Comparison of ENCODE assay signal across 37 mouse cellular contexts in genomic region chr5:139374841-139375240, GRCm38 (mm10). TPM values are rescaled to one million over a fixed set of nuclear protein-coding genes. Genes with fewer than 3 reads are reported as not detected.
DNase-seq lines count a peak whose midpoint lies in the region; ATAC-seq and TF ChIP-seq lines count a peak whose summit lies in the region.
"Had no signal": no experiment of that assay in that cellular context is flagged by ENCODE, and none has a peak within 500 bp of the region (broad histone marks: within the 10 kb centered on the region; RNA-seq: fewer than 3 reads in every experiment).

No protein-coding gene starts in this region.

- no peak overlapping the region for H3K4me3 ChIP-seq in liver, adult 2 months (ENCODE audit: insufficient read depth, low read depth, low read length)
- no peak overlapping the region for H3K4me3 ChIP-seq in liver, postnatal 0 days (ENCODE audit: low read depth, low read length)
- no peak overlapping the region for H3K4me3 ChIP-seq in ES-E14 (ENCODE audit: insufficient read depth in 1 of 2, low read depth in 1 of 2, low read length in 2 of 2, poor library complexity in 1 of 2, severe bottlenecking in 1 of 2)
- no peak overlapping the region for H3K4me3 ChIP-seq in macrophage (ENCODE audit: inconsistent target)
- H3K4me3 ChIP-seq: forebrain, embryonic 13.5 days; heart, embryonic 10.5 days; heart, embryonic 15.5 days; hindbrain, embryonic 12.5 days; layer of hippocampus, adult 2 months; left cerebral cortex, adult 2 months; limb, embryonic 12.5 days; liver, embryonic 15.5 days had no signal

- TF ChIP-seq POLR2A in liver, adult 2 months (IDR thresholded peaks at IDR 0.05; ENCODE audit: extremely low read depth, insufficient read depth, low read length): no peak

- in situ Hi-C loops in ES-E14 (cut with MboI; ENCODE audit: low sequenced_read_pairs in 2 of 2, unreplicated experiment in 2 of 2): no loop called here

- no peak overlapping the region for H3K9ac ChIP-seq in liver, adult 2 months (ENCODE audit: low read depth, low read length)
- no peak overlapping the region for H3K9ac ChIP-seq in liver, postnatal 0 days (replicated peaks)
- H3K9ac ChIP-seq in ES-E14 (ENCODE audit: insufficient read depth, low read depth, low read length, poor library complexity, severe bottlenecking): no peak overlapping the region
- H3K9ac ChIP-seq: forebrain, embryonic 13.5 days; heart, embryonic 15.5 days; hindbrain, embryonic 12.5 days; limb, embryonic 12.5 days; liver, embryonic 15.5 days had no signal

- peaks cover 55% of the 10 kb centered on the region for H3K4me1 ChIP-seq in liver, adult 2 months (ENCODE audit: control insufficient read depth, insufficient read depth, low read length)
- peaks cover 75% of the 10 kb centered on the region for H3K4me1 ChIP-seq in liver, postnatal 0 days (ENCODE audit: insufficient read depth)
- peaks cover 5 to 25% of the 10 kb centered on the region in 2 experiments for H3K4me1 ChIP-seq in ES-E14 (ENCODE audit: control insufficient read depth in 2 of 2, insufficient read depth in 2 of 2, low read length in 2 of 2, poor library complexity in 1 of 2)

- WGBS in liver, adult 2 months: 31% methylated on average over 2 of the region's 2 CpGs
- 90% methylated on average over 2 of the region's 2 CpGs for WGBS in liver, postnatal 0 days (ENCODE audit: insufficient replicate concordance)
- WGBS in macrophage (ENCODE audit: missing documents): 100% methylated on average over 2 of the region's 2 CpGs

- peak; percentile 72 for DNase-seq in liver, adult 2 months (ENCODE audit: extremely low read depth, low read depth, low spot score)
- DNase-seq in liver, postnatal 0 days: no peak
- DNase-seq in ES-E14 (ENCODE audit: low read depth, low spot score): no peak
- DNase-seq in ZHBTc4 (ENCODE audit: low read depth, low spot score): peak; percentile 42
- DNase-seq in spleen, postnatal 4 days (ENCODE audit: low spot score in 2 of 2): no peak
- no peak for DNase-seq in gastrocnemius, postnatal 4 days (ENCODE audit: low spot score in 2 of 2)
- DNase-seq: adrenal gland, adult 2 months; adrenal gland, postnatal 36 days; cerebellum, adult 8-10 months; cerebellum, postnatal 36 days; gastrocnemius, postnatal 14 days; heart, adult 11 months; kidney, postnatal 14 days; lung, postnatal 36 days; midbrain, embryonic 14.5 days; thymus, adult 2 months; thymus, postnatal 36 days had no signal

- no peak for TF ChIP-seq CTCF in liver, adult 2 months (IDR thresholded peaks at IDR 0.05; ENCODE audit: low read depth, low read length)
- no peak for TF ChIP-seq CTCF in liver, postnatal 0 days (IDR thresholded peaks at IDR 0.05; ENCODE audit: low read depth)

- no peaks in the 10 kb centered on the region for H3K36me3 ChIP-seq in liver, adult 2 months (ENCODE audit: control insufficient read depth, insufficient read depth, low read length)
- H3K36me3 ChIP-seq in liver, postnatal 0 days (replicated peaks; ENCODE audit: insufficient read depth, low read length): no peaks in the 10 kb centered on the region
- H3K36me3 ChIP-seq in ES-E14 (ENCODE audit: control insufficient read depth, insufficient read depth, low read length, poor library complexity, severe bottlenecking) (no peaks in the 10 kb centered on the region), macrophage (ENCODE audit: inconsistent target) (no peaks in the 10 kb centered on the region)
- H3K36me3 ChIP-seq: heart, embryonic 10.5 days; heart, embryonic 15.5 days; hindbrain, embryonic 12.5 days; limb, embryonic 12.5 days; liver, embryonic 15.5 days had no signal

- no peaks in the 10 kb centered on the region for H3K9me3 ChIP-seq in liver, postnatal 0 days (ENCODE audit: low read length)
- no peaks in the 10 kb centered on the region for H3K9me3 ChIP-seq in ES-E14 (ENCODE audit: control insufficient read depth, insufficient read depth, low read depth, low read length)
- H3K9me3 ChIP-seq: forebrain, embryonic 13.5 days; heart, embryonic 10.5 days; heart, embryonic 15.5 days; hindbrain, embryonic 12.5 days; limb, embryonic 12.5 days; liver, embryonic 15.5 days had no signal

- no peak for TF ChIP-seq EP300 in liver, postnatal 0 days (IDR thresholded peaks at IDR 0.05; ENCODE audit: low read depth)

- H3K27me3 ChIP-seq in liver, adult 2 months (ENCODE audit: control insufficient read depth, insufficient read depth, low read length): no peaks in the 10 kb centered on the region
- no peaks in the 10 kb centered on the region for H3K27me3 ChIP-seq in liver, postnatal 0 days (ENCODE audit: insufficient read depth, low read length)
- H3K27me3 ChIP-seq: CH12.LX; heart, embryonic 15.5 days; limb, embryonic 12.5 days; liver, embryonic 15.5 days had no signal

- H3K27ac ChIP-seq in liver, adult 2 months (replicated peaks; ENCODE audit: insufficient read depth, low read depth, low read length): peak overlapping the region; percentile 62
- no peak overlapping the region for H3K27ac ChIP-seq in liver, postnatal 0 days (ENCODE audit: low read depth)
- H3K27ac ChIP-seq in ES-E14 (ENCODE audit: insufficient read depth, low read depth, low read length, poor library complexity, severe bottlenecking) (no peak overlapping the region), macrophage (0 out of 2 replicates have a peak overlapping the region, but pooled peaks have one; percentile 71)
- H3K27ac ChIP-seq: forebrain, embryonic 13.5 days; heart, embryonic 15.5 days; hindbrain, embryonic 12.5 days; layer of hippocampus, adult 2 months; left cerebral cortex, adult 2 months; limb, embryonic 12.5 days had no signal

- H3K4me2 ChIP-seq in liver, postnatal 0 days (ENCODE audit: low read depth, low read length): no peak overlapping the region
- H3K4me2 ChIP-seq: forebrain, embryonic 13.5 days; heart, embryonic 15.5 days; hindbrain, embryonic 12.5 days; limb, embryonic 12.5 days; liver, embryonic 15.5 days had no signal

- peaks cover 3% of the 10 kb centered on the region; the same call in 1 of the 2 replicates for H3K79me2 ChIP-seq in liver, adult 2 months (ENCODE audit: control insufficient read depth, insufficient read depth, low read length)
- H3K79me2 ChIP-seq in macrophage (ENCODE audit: inconsistent target): peaks cover 54% of the 10 kb centered on the region

- ATAC-seq in liver, postnatal 0 days: no peak
- ATAC-seq: activated CD4-positive, CD25-positive, alpha-beta regulatory T cell, adult 4 months; forebrain, embryonic 13.5 days; intestine, postnatal 0 days had no signal

RNA-seq across cellular contexts. Expression of gene Gpr146, which starts 2.7 kb away (rescaled TPM):
- total RNA-seq in liver, adult 2 months (2014; rRNA removed): 36.5 and 57.1 TPM in 2 replicates
- 43.5 and 70.7 TPM in 2 replicates for polyA plus RNA-seq in liver, adult 2 months (2012; rRNA removed)
- polyA plus RNA-seq in liver, postnatal 0 days (2015; fragmentation: Nextera tagmentation; extraction: Ambion mirVana): 14.5 and 14.7 TPM in 2 replicates
- total RNA-seq in ES-E14 (2012; rRNA removed): 1.1 and 1.3 TPM in 2 replicates
- 10 to 100 TPM in 10 of 26 experiments, 1 to 10 TPM in 13, under 1 TPM in 3; 0.91 to 39.6 (median 5.6) TPM for total RNA-seq in macrophage (2018; cell fraction: chromatin; rRNA removed)
- 10 to 100 TPM in 20 of 26 experiments, 1 to 10 TPM in 6; 3.7 to 41.6 (median 20.4) TPM for total RNA-seq in macrophage (2018; cell fraction: cytosol; rRNA removed)
- 10 to 100 TPM in 19 of 26 experiments, 1 to 10 TPM in 7; 4.5 to 63.6 (median 13.4) TPM for total RNA-seq in macrophage (2018; cell fraction: nucleus; rRNA removed)
- 14.0 to 34.3 TPM (median 20.6 TPM) in 3 replicates for polyA plus RNA-seq in macrophage (2018)
- 10 to 100 TPM in 1 of 2 experiments, 1 to 10 TPM in 1; 8.8 to 10.2 TPM for total RNA-seq in gastrocnemius, postnatal 4 days (2021)

RNA-seq across cellular contexts. Expression of gene Cyp2w1, which starts 22.4 kb away (rescaled TPM):
- total RNA-seq in liver, adult 2 months (2014; rRNA removed): not detected in 2 replicates
- not detected in 2 replicates for polyA plus RNA-seq in liver, adult 2 months (2012; rRNA removed)
- polyA plus RNA-seq in liver, postnatal 0 days (2015; fragmentation: Nextera tagmentation; extraction: Ambion mirVana): not detected in 2 replicates
- total RNA-seq in ES-E14 (2012; rRNA removed): not detected in 2 replicates
- total RNA-seq in macrophage (2018; cell fraction: chromatin; rRNA removed): not detected
- not detected for total RNA-seq in macrophage (2018; cell fraction: cytosol; rRNA removed)
- total RNA-seq in macrophage (2018; cell fraction: nucleus; rRNA removed): not detected
- polyA plus RNA-seq in macrophage (2018): not detected in 3 replicates
- total RNA-seq in gastrocnemius, postnatal 4 days (2021): not detected
- total RNA-seq: adrenal gland, adult 2 months; adrenal gland, postnatal 36 days; CH12.LX; gastrocnemius, postnatal 14 days; heart, postnatal 25 days; layer of hippocampus, adult 2 months; layer of hippocampus, postnatal 14 days; left cerebral cortex, adult 2 months; left cerebral cortex, postnatal 25 days; MEL; monocyte, adult 5-6 weeks had no signal
- polyA plus RNA-seq: activated CD4-positive, CD25-positive, alpha-beta regulatory T cell, adult 4 months; adrenal gland, adult 2 months; C2C12; forebrain, embryonic 13.5 days; heart, embryonic 10.5 days; heart, embryonic 15.5 days; liver, embryonic 15.5 days; midbrain, embryonic 14.5 days; neural tube, embryonic 14.5 days; spleen, adult 2 months had no signal

RNA-seq across cellular contexts. Expression of gene Cox19, which starts 23.6 kb away (rescaled TPM):
- 23.6 and 25.2 TPM in 2 replicates for total RNA-seq in liver, adult 2 months (2014; rRNA removed)
- 82.4 and 86.1 TPM in 2 replicates for polyA plus RNA-seq in liver, adult 2 months (2012; rRNA removed)
- polyA plus RNA-seq in liver, postnatal 0 days (2015; fragmentation: Nextera tagmentation; extraction: Ambion mirVana): 34.4 and 37.1 TPM in 2 replicates
- 19.1 and 26.6 TPM in 2 replicates for total RNA-seq in ES-E14 (2012; rRNA removed)
- 10 to 100 TPM in 20 of 26 experiments, 1 to 10 TPM in 6; 5.3 to 32.5 (median 15.9) TPM for total RNA-seq in macrophage (2018; cell fraction: chromatin; rRNA removed)
- total RNA-seq in macrophage (2018; cell fraction: cytosol; rRNA removed): 10 to 100 TPM; 11.3 to 25.9 (median 21.4) TPM
- 10 to 100 TPM in 16 of 26 experiments, 1 to 10 TPM in 10; 4.4 to 19.3 (median 11.4) TPM for total RNA-seq in macrophage (2018; cell fraction: nucleus; rRNA removed)
- polyA plus RNA-seq in macrophage (2018): 15.7 to 21.8 TPM (median 18.8 TPM) in 3 replicates
- total RNA-seq in gastrocnemius, postnatal 4 days (2021): 10 to 100 TPM; 58.0 to 61.4 TPM

RNA-seq across cellular contexts. Expression of gene C130050O18Rik, which starts 30.2 kb away (rescaled TPM):
- total RNA-seq in liver, adult 2 months (2014; rRNA removed): 0.18 and 0.54 TPM in 2 replicates
- polyA plus RNA-seq in liver, adult 2 months (2012; rRNA removed): 0.56 and 1.6 TPM in 2 replicates
- polyA plus RNA-seq in liver, postnatal 0 days (2015; fragmentation: Nextera tagmentation; extraction: Ambion mirVana): 1.9 and 2.0 TPM in 2 replicates
- 0.49 and 1.0 TPM in 2 replicates for total RNA-seq in ES-E14 (2012; rRNA removed)
- total RNA-seq in macrophage (2018; cell fraction: chromatin; rRNA removed): 10 to 100 TPM in 4 of 26 experiments, 1 to 10 TPM in 16, under 1 TPM in 4, not detected in 2; 0.41 to 20.1 (median 4.7) TPM
- 10 to 100 TPM in 5 of 26 experiments, 1 to 10 TPM in 21; 1.4 to 11.9 (median 5.5) TPM for total RNA-seq in macrophage (2018; cell fraction: cytosol; rRNA removed)
- 10 to 100 TPM in 6 of 26 experiments, 1 to 10 TPM in 19, not detected in 1; 2.1 to 17.8 (median 7.3) TPM for total RNA-seq in macrophage (2018; cell fraction: nucleus; rRNA removed)
- polyA plus RNA-seq in macrophage (2018): 3.5 to 9.1 TPM (median 7.6 TPM) in 3 replicates
- total RNA-seq in gastrocnemius, postnatal 4 days (2021): under 1 TPM; 0.80 to 0.88 TPM
- total RNA-seq: CH12.LX had no signal
- polyA plus RNA-seq: activated CD4-positive, CD25-positive, alpha-beta regulatory T cell, adult 4 months had no signal

RNA-seq across cellular contexts. Expression of gene Gper1, which starts 48.1 kb away (rescaled TPM):
- total RNA-seq in liver, adult 2 months (2014; rRNA removed): 0.07 TPM in 1 of 2 replicates, not detected in the other
- 0.02 and 0.05 TPM in 2 replicates for polyA plus RNA-seq in liver, adult 2 months (2012; rRNA removed)
- 0.09 and 0.11 TPM in 2 replicates for polyA plus RNA-seq in liver, postnatal 0 days (2015; fragmentation: Nextera tagmentation; extraction: Ambion mirVana)
- total RNA-seq in ES-E14 (2012; rRNA removed): 0.27 and 1.0 TPM in 2 replicates
- 1 to 10 TPM in 1 of 26 experiments, under 1 TPM in 1, not detected in 24; 0.33 to 1.3 TPM for total RNA-seq in macrophage (2018; cell fraction: chromatin; rRNA removed)
- not detected for total RNA-seq in macrophage (2018; cell fraction: cytosol; rRNA removed)
- total RNA-seq in macrophage (2018; cell fraction: nucleus; rRNA removed): not detected
- polyA plus RNA-seq in macrophage (2018): not detected in 3 replicates
- total RNA-seq in gastrocnemius, postnatal 4 days (2021): 1 to 10 TPM; 3.9 to 4.4 TPM
- polyA plus RNA-seq: activated CD4-positive, CD25-positive, alpha-beta regulatory T cell, adult 4 months had no signal

Comparison
In these comparisons a context has a peak if more than half of its experiments do, and no peak if none do; other contexts are left out.
1. DNase-seq: peak in liver, adult 2 months (single experiment) and ZHBTc4 (single experiment); none in liver, postnatal 0 days (single experiment), ES-E14 (single experiment), spleen, postnatal 4 days (0 of 2) and gastrocnemius, postnatal 4 days (0 of 2).
2. H3K27ac ChIP-seq: peak in liver, adult 2 months (single experiment) and macrophage (single experiment); none in liver, postnatal 0 days (single experiment) and ES-E14 (single experiment).